Mouse (Mus musculus) cerebellum, postnatal 4 days (tissue): ENCODE data around the gene Fnd3c2.
"Not testable (repeated sequence)": the region's sequence is repeated elsewhere in the genome, so short reads cannot be mapped to it uniquely, and the experiment has no call there.

ENCODE experiments used
- DNase-seq, 2 experiments: peaks; one replicate each; pipeline ENCODE4 v3.0.0; 2022; ENCODE audit warnings: low spot score in 2 of 2, mixed read lengths in 1 of 2

The Fnd3c2 gene

DNA sequence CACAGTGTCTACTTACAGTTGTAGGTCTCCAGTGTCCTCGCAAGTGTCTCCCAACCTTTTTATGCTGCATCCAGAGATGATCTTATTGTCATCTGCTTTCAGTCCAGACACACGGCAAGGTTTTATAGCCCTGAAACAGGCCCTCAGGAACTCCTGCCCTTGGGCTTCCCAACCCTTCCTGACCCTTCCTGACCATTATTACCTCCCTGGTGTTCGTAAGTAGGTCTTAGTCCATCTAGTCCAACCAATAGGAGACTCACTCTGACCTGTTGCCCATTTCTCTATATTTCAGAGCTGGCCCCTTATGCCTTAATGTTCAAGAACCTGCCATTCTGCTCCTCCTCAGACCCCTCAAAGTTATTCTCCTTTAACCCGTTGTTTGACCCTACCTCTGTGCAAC, at the start of gene Fnd3c2:
Gene Fnd3c2 (minus strand): TSS at position 101 of the 400 bp plus-strand sequence.
- no peak for DNase-seq

DNA sequence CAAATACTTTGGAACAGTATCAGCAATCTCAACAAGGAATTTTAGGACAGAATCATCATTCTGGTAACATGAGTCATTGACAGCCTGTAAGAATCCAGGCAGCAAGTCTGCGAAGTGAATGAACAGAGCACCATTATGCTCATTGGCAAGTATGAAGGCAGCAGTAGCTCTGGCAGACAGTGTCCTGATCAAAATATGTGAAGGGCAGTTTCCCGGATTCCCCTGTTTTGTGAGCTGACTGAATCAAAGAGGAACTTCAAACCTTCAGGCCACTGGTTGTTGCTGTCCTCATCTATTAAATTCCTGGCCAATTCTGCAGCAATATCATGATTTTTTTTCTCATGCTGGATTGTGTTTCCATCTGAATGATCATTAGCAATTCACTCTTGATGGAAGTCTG, 29.3 kb upstream of the Fnd3c2 start:
- no peak for DNase-seq

DNA sequence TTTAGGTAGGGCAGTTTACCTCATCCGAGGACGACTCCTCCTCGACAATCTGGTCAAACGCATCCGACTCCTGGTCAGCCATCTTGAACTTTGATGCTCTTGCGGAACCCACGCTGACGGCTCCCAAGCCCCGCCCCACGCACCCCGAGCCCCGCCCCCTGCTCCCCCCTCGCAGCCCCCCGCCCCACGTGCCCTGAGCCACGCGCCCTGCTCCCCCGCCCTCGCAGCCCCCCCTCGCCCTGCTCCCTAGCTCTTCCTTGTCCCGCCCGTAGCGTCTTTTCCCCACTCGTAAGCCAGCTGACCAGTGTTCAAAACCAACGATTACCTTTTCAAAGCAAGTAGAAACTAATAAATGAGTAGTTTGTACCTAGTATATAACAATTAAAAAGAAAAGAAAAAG, 34.1 kb downstream of the Fnd3c2 start, which contains the start of gene Taf9b:
Gene Taf9b (minus strand): TSS at position 101 of the 400 bp plus-strand sequence.
- DNase-seq = no peak

DNA sequence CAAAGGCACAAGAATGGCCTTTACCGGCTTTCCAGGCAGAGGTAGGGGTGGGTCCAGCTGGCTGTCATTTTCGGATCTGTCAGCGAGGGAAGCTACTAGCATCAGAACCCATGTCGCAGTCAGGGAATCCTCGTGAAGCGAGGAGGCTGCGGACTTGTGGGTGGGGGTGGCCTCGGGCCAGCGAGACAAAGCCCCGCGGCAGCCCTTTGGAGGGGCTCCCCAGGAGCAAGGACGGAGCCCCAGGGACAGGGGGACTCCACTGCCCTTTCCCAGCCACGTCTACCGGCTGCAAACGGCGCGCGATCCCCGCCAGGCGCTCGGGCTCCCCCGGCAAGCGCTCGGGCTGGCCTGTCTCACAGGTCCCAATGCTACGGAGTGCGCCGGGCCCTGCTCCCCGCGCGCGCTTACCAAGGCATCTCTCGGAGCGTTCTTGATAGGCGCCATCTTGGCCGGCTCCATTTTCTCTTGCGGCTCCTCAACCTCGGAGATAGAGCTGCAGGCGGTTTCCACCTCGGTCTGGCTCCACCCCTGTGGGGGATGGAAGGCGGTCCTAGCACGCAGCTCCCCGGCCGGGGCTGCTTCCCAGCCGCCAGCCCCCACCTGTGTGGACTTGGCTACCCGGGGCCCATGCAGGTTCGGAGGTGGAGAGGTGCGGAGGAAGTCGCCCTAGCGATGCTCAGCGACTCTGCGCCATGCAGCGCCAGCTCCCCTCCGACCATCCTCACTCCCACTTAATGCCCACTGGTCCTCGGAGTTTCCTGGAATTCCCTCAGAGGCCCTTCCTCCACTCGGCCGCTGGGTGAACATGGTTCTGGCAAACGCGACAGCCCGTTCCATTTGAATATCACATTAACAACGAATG, 35.8 kb downstream of the Fnd3c2 start:
- DNase-seq = peak; percentile 25 to 61

DNA sequence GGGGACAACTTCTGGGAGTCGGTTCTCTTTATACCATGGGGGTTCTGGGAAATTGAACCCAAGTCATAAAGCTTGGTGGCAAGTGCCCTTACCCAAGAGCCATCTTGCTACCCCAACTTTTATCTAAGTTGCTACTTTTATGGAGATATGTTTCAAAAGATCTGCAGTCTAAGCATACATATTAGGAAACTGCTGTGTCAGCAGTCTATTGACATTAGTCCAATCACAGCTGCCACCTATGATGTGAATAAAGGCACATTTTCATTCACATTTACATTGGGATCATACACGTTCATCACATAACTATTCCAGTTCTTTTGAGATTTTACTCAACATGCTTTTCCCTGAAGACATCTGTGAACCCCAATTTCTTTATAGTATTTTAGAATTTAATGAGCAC, 46.1 kb downstream of the Fnd3c2 start:
- DNase-seq = no peak

GRCm38 (mm10) chrX:106198904-106199303, 56.3 kb downstream of the Fnd3c2 start:
- no peak for DNase-seq

DNA sequence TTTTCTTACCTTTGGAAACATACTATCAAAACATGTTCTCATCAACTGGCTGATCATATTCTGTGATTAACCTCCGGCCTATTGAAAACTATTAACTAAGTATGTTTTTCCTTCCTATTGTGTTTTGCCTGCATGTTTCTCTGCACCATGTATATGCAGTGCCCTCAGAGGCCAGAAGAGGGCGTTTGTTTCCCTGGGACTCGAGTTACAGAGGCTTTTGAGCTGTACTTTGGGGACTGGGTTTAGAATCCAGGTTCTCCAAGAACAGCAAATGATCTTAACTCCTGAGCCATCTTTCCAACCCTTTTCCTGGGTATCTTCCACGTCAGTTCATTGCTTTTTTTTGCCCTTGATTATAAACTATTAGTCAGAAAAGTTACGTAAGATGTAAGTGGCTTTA, 57.9 kb downstream of the Fnd3c2 start:
- no peak for DNase-seq

- not testable (repeated sequence) for DNase-seq
These were observed 60.8 kb downstream of the Fnd3c2 start for GRCm38 (mm10) chrX:106194361-106194760.

- DNase-seq = no peak
These were observed 65.1 kb downstream of the Fnd3c2 start for GRCm38 (mm10) chrX:106190091-106190490.

- no peak for DNase-seq
These were observed 65.8 kb downstream of the Fnd3c2 start for GRCm38 (mm10) chrX:106189356-106189755.

DNA sequence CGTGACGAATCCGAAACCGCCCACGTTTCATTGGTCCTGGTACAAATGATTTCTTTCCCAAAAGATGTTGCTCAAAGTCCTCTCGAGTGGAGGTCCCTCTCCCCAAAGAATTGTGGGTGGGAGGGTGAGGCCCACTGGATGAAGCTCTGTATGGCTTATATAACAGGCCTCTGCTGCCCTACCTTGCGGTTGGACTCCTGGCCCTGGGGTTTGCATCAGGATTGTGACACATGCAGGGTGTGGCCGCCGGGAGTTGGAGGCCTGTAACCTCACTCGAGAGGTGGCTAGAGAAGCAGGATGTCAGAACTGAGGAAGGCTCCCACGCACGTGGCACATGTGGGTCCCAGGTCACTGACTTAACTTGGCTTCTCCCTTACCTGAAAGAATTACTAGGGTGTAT, 67.4 kb downstream of the Fnd3c2 start:
- DNase-seq = no peak

- peak; percentile 55 to 80 for DNase-seq
These were observed 68.2 kb downstream of the Fnd3c2 start, which contains the start of gene Pgk1 for GRCm38 (mm10) chrX:106186713-106187649. Gene Pgk1, plus strand, starts transcription at chrX:106187100.

- DNase-seq = no peak
These were observed 69.5 kb downstream of the Fnd3c2 start for GRCm38 (mm10) chrX:106185706-106186105.
